ENCODE assay signal across 21 mouse cellular contexts in the genomic region with DNA sequence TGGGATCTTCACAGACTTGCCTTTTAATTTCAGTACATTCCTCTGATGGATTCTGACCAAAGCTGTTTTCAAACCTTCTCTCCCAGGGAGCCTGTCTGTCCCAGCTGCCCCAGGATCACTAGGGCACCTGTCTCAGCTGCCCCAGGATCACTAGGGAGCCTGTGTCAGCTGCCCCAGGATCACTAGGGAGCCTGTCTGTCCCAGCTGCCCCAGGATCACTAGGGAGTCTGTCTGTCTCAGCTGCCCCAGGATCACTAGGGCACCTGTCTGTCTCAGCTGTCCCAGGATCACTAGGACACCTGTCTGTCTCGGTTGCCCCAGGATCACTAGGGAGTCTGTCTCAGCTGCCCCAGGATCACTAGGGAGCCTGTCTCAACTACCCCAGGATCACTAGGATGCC.
"Had no signal": no experiment of that assay in that cellular context is flagged by ENCODE, and none has a peak within 500 bp of the region (broad histone marks: within the 10 kb centered on the region; RNA-seq: fewer than 3 reads in every experiment).

No protein-coding gene starts in this region.

- H3K27ac ChIP-seq: heart, adult 2 months; heart, embryonic 13.5 days; heart, embryonic 15.5 days; hindbrain, embryonic 13.5 days; hindbrain, embryonic 15.5 days; hindbrain, postnatal 0 days; layer of hippocampus, adult 2 months; left cerebral cortex, adult 2 months; limb, embryonic 10.5 days; limb, embryonic 12.5 days had no signal

- H3K4me3 ChIP-seq: heart, adult 2 months; heart, embryonic 13.5 days; heart, embryonic 15.5 days; hindbrain, embryonic 13.5 days; hindbrain, embryonic 15.5 days; layer of hippocampus, adult 2 months; left cerebral cortex, adult 2 months; limb, embryonic 10.5 days; limb, embryonic 12.5 days had no signal

- DNase-seq: gastrocnemius, postnatal 14 days; gastrocnemius, postnatal 36 days; heart, adult 11 months; heart, adult 2 months; heart, postnatal 14 days; heart, postnatal 36 days; kidney, adult 11 months; kidney, adult 8-10 months; kidney, postnatal 10 days; kidney, postnatal 25 days; kidney, postnatal 4 days; liver had no signal

- H3K9ac ChIP-seq: heart, embryonic 13.5 days; heart, embryonic 15.5 days; hindbrain, embryonic 13.5 days; hindbrain, embryonic 15.5 days; limb, embryonic 12.5 days had no signal

- H3K36me3 ChIP-seq: heart, embryonic 13.5 days; heart, embryonic 15.5 days; hindbrain, embryonic 13.5 days; hindbrain, embryonic 15.5 days; limb, embryonic 10.5 days; limb, embryonic 12.5 days had no signal

- H3K9me3 ChIP-seq: heart, embryonic 13.5 days; heart, embryonic 15.5 days; hindbrain, embryonic 13.5 days; hindbrain, embryonic 15.5 days; limb, embryonic 10.5 days had no signal
